ENCODE assay signal across 30 mouse cellular contexts in the genomic region with DNA sequence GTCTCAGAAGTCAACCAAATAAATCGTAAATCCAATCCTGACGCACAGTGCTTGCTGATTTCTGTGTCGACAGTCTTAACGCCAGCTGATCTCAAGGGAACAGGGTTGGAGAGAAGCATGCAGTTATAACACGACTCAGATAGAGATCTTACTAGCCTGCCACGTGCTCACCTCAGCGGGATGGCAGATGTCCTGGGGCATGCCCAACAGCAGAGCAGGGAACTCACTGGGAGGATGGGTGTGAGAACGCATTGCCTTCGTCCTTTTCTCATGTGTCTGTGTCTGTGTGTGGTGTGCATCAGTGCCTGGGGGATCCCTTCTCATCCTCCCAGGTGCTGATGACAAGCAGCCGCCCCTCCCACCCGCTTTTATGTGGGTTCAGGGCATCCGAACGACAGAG. TPM values are rescaled to one million over a fixed set of nuclear protein-coding genes. Genes with fewer than 3 reads are reported as not detected.
A peak's percentile ranks its signal among the peaks of the same experiment; 100 is the strongest.
DNase-seq lines count a peak whose midpoint lies in the region; ATAC-seq and TF ChIP-seq lines count a peak whose summit lies in the region.
"Not testable (repeated sequence)": the region's sequence is repeated elsewhere in the genome, so short reads cannot be mapped to it uniquely, and the experiment has no call there.
"Had no signal": no experiment of that assay in that cellular context is flagged by ENCODE, and none has a peak within 500 bp of the region (broad histone marks: within the 10 kb centered on the region; RNA-seq: fewer than 3 reads in every experiment).

No protein-coding gene starts in this region.

- 36% methylated on average over 13 of the region's 13 CpGs for WGBS in forebrain, embryonic 15.5 days
- WGBS in hindbrain, embryonic 15.5 days = 25% methylated on average over 13 of the region's 13 CpGs
- 21% methylated on average over 13 of the region's 13 CpGs for WGBS in kidney, embryonic 15.5 days
- 35% methylated on average over 13 of the region's 13 CpGs for WGBS in midbrain, embryonic 12.5 days
- 20% methylated on average over 13 of the region's 13 CpGs for WGBS in midbrain, postnatal 0 days
- 25% methylated on average over 13 of the region's 13 CpGs for WGBS in neural tube, embryonic 15.5 days

- 0 out of 2 replicates have a peak overlapping the region, but pooled peaks have one; percentile 8 for H3K4me2 ChIP-seq in forebrain, embryonic 15.5 days (replicated peaks)
- peak overlapping the region; percentile 44 for H3K4me2 ChIP-seq in hindbrain, embryonic 15.5 days
- not testable (repeated sequence) for H3K4me2 ChIP-seq in kidney, embryonic 15.5 days
- H3K4me2 ChIP-seq in midbrain, embryonic 12.5 days (replicated peaks) = 0 out of 2 replicates have a peak overlapping the region, but pooled peaks have one; percentile 13
- peak overlapping the region; percentile 34 for H3K4me2 ChIP-seq in midbrain, postnatal 0 days (ENCODE audit: low read depth, low read length, poor library complexity, severe bottlenecking)
- peak overlapping the region; percentile 48 for H3K4me2 ChIP-seq in neural tube, embryonic 15.5 days

- not testable (repeated sequence) for H3K9ac ChIP-seq in forebrain, embryonic 15.5 days (replicated peaks); hindbrain, embryonic 15.5 days; kidney, embryonic 15.5 days; midbrain, embryonic 12.5 days (replicated peaks); midbrain, postnatal 0 days (replicated peaks; ENCODE audit: low read length, poor library complexity, severe bottlenecking); neural tube, embryonic 15.5 days (replicated peaks)

- DNase-seq in embryo, embryonic 11 days = peak; percentile 5
- DNase-seq in midbrain, postnatal 0 days (ENCODE audit: low spot score) = not testable (repeated sequence)

- H3K36me3 ChIP-seq in forebrain, embryonic 15.5 days; hindbrain, embryonic 15.5 days; kidney, embryonic 15.5 days; midbrain, embryonic 12.5 days; midbrain, postnatal 0 days (ENCODE audit: insufficient read depth, low read length); neural tube, embryonic 15.5 days: not testable (repeated sequence)

- 0 out of 2 replicates have a peak, but pooled peaks have one; percentile 11 for ATAC-seq in forebrain, embryonic 15.5 days (replicated peaks)
- ATAC-seq in hindbrain, embryonic 15.5 days (ENCODE audit: low FRiP score, low read depth) = peak; percentile 45; the same call in 1 of the 2 replicates
- ATAC-seq in kidney, embryonic 15.5 days (replicated peaks; ENCODE audit: low FRiP score) = peak; percentile 29; the same call in 1 of the 2 replicates
- peak; percentile 65 for ATAC-seq in midbrain, embryonic 12.5 days (ENCODE audit: low FRiP score, low read depth)
- peak; percentile 80 for ATAC-seq in midbrain, postnatal 0 days (ENCODE audit: low FRiP score)
- ATAC-seq in neural tube, embryonic 15.5 days (ENCODE audit: low FRiP score) = peak; percentile 41; the same call in 1 of the 2 replicates

- not testable (repeated sequence) for H3K9me3 ChIP-seq in forebrain, embryonic 15.5 days; hindbrain, embryonic 15.5 days; kidney, embryonic 15.5 days (replicated peaks); midbrain, embryonic 12.5 days; midbrain, postnatal 0 days (ENCODE audit: low read length); neural tube, embryonic 15.5 days (replicated peaks)

- not testable (repeated sequence) for H3K27ac ChIP-seq in forebrain, embryonic 15.5 days (replicated peaks); hindbrain, embryonic 15.5 days (replicated peaks); kidney, embryonic 15.5 days; midbrain, embryonic 12.5 days (replicated peaks); midbrain, postnatal 0 days (ENCODE audit: low read depth, low read length); neural tube, embryonic 15.5 days (replicated peaks)

- H3K4me3 ChIP-seq in forebrain, embryonic 15.5 days; hindbrain, embryonic 15.5 days; kidney, embryonic 15.5 days (replicated peaks); midbrain, embryonic 12.5 days; midbrain, postnatal 0 days (ENCODE audit: low read depth, low read length); neural tube, embryonic 15.5 days (replicated peaks): not testable (repeated sequence)

- H3K27me3 ChIP-seq in forebrain, embryonic 15.5 days; hindbrain, embryonic 15.5 days; kidney, embryonic 15.5 days; midbrain, embryonic 12.5 days; midbrain, postnatal 0 days (ENCODE audit: insufficient read depth, low read length); neural tube, embryonic 15.5 days (replicated peaks): not testable (repeated sequence)

- not testable (repeated sequence) for H3K4me1 ChIP-seq in forebrain, embryonic 15.5 days; hindbrain, embryonic 15.5 days (replicated peaks); kidney, embryonic 15.5 days; midbrain, embryonic 12.5 days; midbrain, postnatal 0 days (ENCODE audit: insufficient read depth, low read length); neural tube, embryonic 15.5 days

- not testable (repeated sequence) for TF ChIP-seq CTCF in midbrain, postnatal 0 days (IDR thresholded peaks at IDR 0.05)

RNA-seq across cellular contexts. Expression of a gene that starts 13.6 kb away (rescaled TPM):
- polyA plus RNA-seq in forebrain, embryonic 15.5 days (2015; fragmentation: Nextera tagmentation; extraction: Ambion mirVana) = 0.33 and 0.80 TPM in 2 replicates
- 0.58 and 0.66 TPM in 2 replicates for polyA plus RNA-seq in hindbrain, embryonic 15.5 days (2015; fragmentation: Nextera tagmentation; extraction: Ambion mirVana)
- polyA plus RNA-seq in kidney, embryonic 15.5 days (2015; fragmentation: Nextera tagmentation; extraction: Ambion mirVana) = 0.40 and 0.86 TPM in 2 replicates
- polyA plus RNA-seq in midbrain, embryonic 12.5 days (2016; fragmentation: Nextera tagmentation; extraction: Ambion mirVana) = 0.10 TPM in 1 of 2 replicates, not detected in the other
- total RNA-seq in midbrain, postnatal 0 days (2014; rRNA removed) = 0.61 and 0.93 TPM in 2 replicates
- 0.43 and 0.52 TPM in 2 replicates for polyA plus RNA-seq in midbrain, postnatal 0 days (2015; fragmentation: Nextera tagmentation; extraction: Ambion mirVana)
- polyA plus RNA-seq in neural tube, embryonic 15.5 days (2015; fragmentation: Nextera tagmentation; extraction: Ambion mirVana) = 0.54 and 0.58 TPM in 2 replicates
- total RNA-seq: adrenal gland, postnatal 14 days; gastrocnemius, adult 2 months; gastrocnemius, postnatal 36 days; heart, adult 2 months; heart, postnatal 4 days; megakaryocyte progenitor cell, adult 5-6 weeks; MEL had no signal
- polyA plus RNA-seq: erythroblast, embryonic 14.5 days; heart, adult 2 months; liver, embryonic 11.5 days; liver, embryonic 16.5 days; thymus, adult 2 months had no signal

RNA-seq across cellular contexts. Expression of a gene that starts 16.9 kb away (rescaled TPM):
- polyA plus RNA-seq in forebrain, embryonic 15.5 days (2015; fragmentation: Nextera tagmentation; extraction: Ambion mirVana) = 0.22 and 0.59 TPM in 2 replicates
- polyA plus RNA-seq in hindbrain, embryonic 15.5 days (2015; fragmentation: Nextera tagmentation; extraction: Ambion mirVana) = 0.49 and 0.52 TPM in 2 replicates
- not detected in 2 replicates for polyA plus RNA-seq in kidney, embryonic 15.5 days (2015; fragmentation: Nextera tagmentation; extraction: Ambion mirVana)
- not detected in 2 replicates for polyA plus RNA-seq in midbrain, embryonic 12.5 days (2016; fragmentation: Nextera tagmentation; extraction: Ambion mirVana)
- total RNA-seq in midbrain, postnatal 0 days (2014; rRNA removed) = 0.61 and 1.6 TPM in 2 replicates
- polyA plus RNA-seq in midbrain, postnatal 0 days (2015; fragmentation: Nextera tagmentation; extraction: Ambion mirVana) = 0.58 and 0.59 TPM in 2 replicates
- 0.34 and 0.75 TPM in 2 replicates for polyA plus RNA-seq in neural tube, embryonic 15.5 days (2015; fragmentation: Nextera tagmentation; extraction: Ambion mirVana)
- total RNA-seq: adrenal gland, postnatal 14 days; gastrocnemius, adult 2 months; gastrocnemius, postnatal 36 days; heart, adult 2 months; heart, postnatal 4 days; layer of hippocampus, adult 18-20 months; layer of hippocampus, postnatal 10 days; left cerebral cortex, adult 18-20 months; left cerebral cortex, postnatal 14 days; megakaryocyte progenitor cell, adult 5-6 weeks; MEL had no signal
- polyA plus RNA-seq: embryonic facial prominence, embryonic 14.5 days; erythroblast, embryonic 14.5 days; forebrain, embryonic 12.5 days; heart, adult 2 months; heart, embryonic 12.5 days; heart, postnatal 0 days; intestine, postnatal 0 days; limb, embryonic 13.5 days; liver, embryonic 11.5 days; liver, embryonic 16.5 days; lung, embryonic 15.5 days; Patski; thymus, adult 2 months had no signal

Comparison
In these comparisons a context has a peak if more than half of its experiments do, and no peak if none do; other contexts are left out.
1. ATAC-seq: peak in every context shown above with its lines; median percentile 80 in midbrain, postnatal 0 days; 65 in midbrain, embryonic 12.5 days; 45 in hindbrain, embryonic 15.5 days; 41 in neural tube, embryonic 15.5 days; 29 in kidney, embryonic 15.5 days; 11 in forebrain, embryonic 15.5 days.